Comparison of ENCODE assay signal across 21 mouse cellular contexts in genomic region chr3:58992122-58992521, GRCm38 (mm10). TPM values are rescaled to one million over a fixed set of nuclear protein-coding genes. Genes with fewer than 3 reads are reported as not detected.
DNase-seq lines count a peak whose midpoint lies in the region; ATAC-seq and TF ChIP-seq lines count a peak whose summit lies in the region.
"Had no signal": no experiment of that assay in that cellular context is flagged by ENCODE, and none has a peak within 500 bp of the region (broad histone marks: within the 10 kb centered on the region; RNA-seq: fewer than 3 reads in every experiment).

No protein-coding gene starts in this region.

- no peaks in the 10 kb centered on the region for H3K9me3 ChIP-seq in forebrain, embryonic 14.5 days (replicated peaks; ENCODE audit: control insufficient read depth, low read length)
- no peaks in the 10 kb centered on the region for H3K9me3 ChIP-seq in forebrain, embryonic 10.5 days
- H3K9me3 ChIP-seq in hindbrain, postnatal 0 days (ENCODE audit: low read length), result no peaks in the 10 kb centered on the region
- H3K9me3 ChIP-seq in hindbrain, embryonic 10.5 days, result no peaks in the 10 kb centered on the region
- no peaks in the 10 kb centered on the region for H3K9me3 ChIP-seq in midbrain, embryonic 15.5 days
- H3K9me3 ChIP-seq: heart, embryonic 15.5 days; intestine, embryonic 15.5 days had no signal

- H3K9ac ChIP-seq in forebrain, embryonic 14.5 days (ENCODE audit: low read length), result no peak overlapping the region
- H3K9ac ChIP-seq in hindbrain, postnatal 0 days (replicated peaks; ENCODE audit: low read length), result no peak overlapping the region
- H3K9ac ChIP-seq in midbrain, embryonic 15.5 days, result no peak overlapping the region
- H3K9ac ChIP-seq: heart, embryonic 15.5 days; intestine, embryonic 15.5 days had no signal

- H3K4me1 ChIP-seq in forebrain, embryonic 14.5 days (ENCODE audit: control insufficient read depth, insufficient read depth, low read length), result no peaks in the 10 kb centered on the region
- 0 out of 2 replicates have a peak, but pooled peaks cover 4% of the 10 kb centered on the region for H3K4me1 ChIP-seq in forebrain, embryonic 10.5 days
- no peaks in the 10 kb centered on the region for H3K4me1 ChIP-seq in hindbrain, postnatal 0 days (ENCODE audit: insufficient read depth, low read length)
- H3K4me1 ChIP-seq in hindbrain, embryonic 10.5 days (replicated peaks), result peaks cover 8% of the 10 kb centered on the region; the same call in 1 of the 2 replicates
- no peaks in the 10 kb centered on the region; the same call in 1 of the 2 replicates for H3K4me1 ChIP-seq in midbrain, embryonic 15.5 days
- H3K4me1 ChIP-seq: heart, embryonic 15.5 days; intestine, embryonic 15.5 days had no signal

- no peaks in the 10 kb centered on the region for H3K36me3 ChIP-seq in forebrain, embryonic 14.5 days (ENCODE audit: control insufficient read depth, insufficient read depth, low read length)
- H3K36me3 ChIP-seq in forebrain, embryonic 10.5 days (replicated peaks), result no peaks in the 10 kb centered on the region
- H3K36me3 ChIP-seq in hindbrain, postnatal 0 days (ENCODE audit: insufficient read depth, low read length), result no peaks in the 10 kb centered on the region
- no peaks in the 10 kb centered on the region for H3K36me3 ChIP-seq in hindbrain, embryonic 10.5 days
- no peaks in the 10 kb centered on the region for H3K36me3 ChIP-seq in midbrain, embryonic 15.5 days (replicated peaks)
- H3K36me3 ChIP-seq: heart, embryonic 15.5 days; intestine, embryonic 15.5 days had no signal

- H3K27ac ChIP-seq in forebrain, embryonic 14.5 days (ENCODE audit: low read depth, low read length), result no peak overlapping the region
- no peak overlapping the region for H3K27ac ChIP-seq in forebrain, embryonic 10.5 days
- no peak overlapping the region for H3K27ac ChIP-seq in hindbrain, postnatal 0 days
- no peak overlapping the region for H3K27ac ChIP-seq in hindbrain, embryonic 10.5 days
- H3K27ac ChIP-seq in midbrain, embryonic 15.5 days, result no peak overlapping the region
- H3K27ac ChIP-seq: gastrocnemius, adult 2 months; heart, embryonic 15.5 days; intestine, embryonic 15.5 days; layer of hippocampus, adult 2 months; macrophage; stomach, postnatal 0 days had no signal

- ATAC-seq in forebrain, embryonic 14.5 days, result no peak
- ATAC-seq in hindbrain, postnatal 0 days, result peak; percentile 55; the same call in 1 of the 2 replicates
- ATAC-seq in midbrain, embryonic 15.5 days (replicated peaks), result peak; percentile 60; the same call in 1 of the 2 replicates
- ATAC-seq: intestine, embryonic 15.5 days had no signal

- no peak for TF ChIP-seq CTCF in hindbrain, postnatal 0 days (IDR thresholded peaks at IDR 0.05; ENCODE audit: low read depth)

- no peak overlapping the region for H3K4me2 ChIP-seq in forebrain, embryonic 14.5 days (ENCODE audit: low read length)
- H3K4me2 ChIP-seq in hindbrain, postnatal 0 days (ENCODE audit: low read depth, low read length), result no peak overlapping the region
- no peak overlapping the region for H3K4me2 ChIP-seq in midbrain, embryonic 15.5 days
- H3K4me2 ChIP-seq: heart, embryonic 15.5 days; intestine, embryonic 15.5 days had no signal

- H3K4me3 ChIP-seq in forebrain, embryonic 14.5 days (ENCODE audit: low read depth, low read length), result no peak overlapping the region
- H3K4me3 ChIP-seq in forebrain, embryonic 10.5 days, result no peak overlapping the region
- no peak overlapping the region for H3K4me3 ChIP-seq in hindbrain, postnatal 0 days (ENCODE audit: low read length)
- no peak overlapping the region for H3K4me3 ChIP-seq in hindbrain, embryonic 10.5 days
- no peak overlapping the region for H3K4me3 ChIP-seq in midbrain, embryonic 15.5 days
- H3K4me3 ChIP-seq: erythroblast, embryonic 14.5 days; gastrocnemius, adult 2 months; heart, embryonic 15.5 days; intestine, embryonic 15.5 days; layer of hippocampus, adult 2 months had no signal

- no peaks in the 10 kb centered on the region for H3K27me3 ChIP-seq in forebrain, embryonic 14.5 days (replicated peaks; ENCODE audit: control insufficient read depth, insufficient read depth, low read length)
- H3K27me3 ChIP-seq in forebrain, embryonic 10.5 days (ENCODE audit: poor library complexity, severe bottlenecking), result peaks cover 9% of the 10 kb centered on the region
- H3K27me3 ChIP-seq in hindbrain, postnatal 0 days (ENCODE audit: insufficient read depth, low read length), result no peaks in the 10 kb centered on the region
- H3K27me3 ChIP-seq in hindbrain, embryonic 10.5 days (ENCODE audit: insufficient read depth, poor library complexity, severe bottlenecking), result peaks cover 10% of the 10 kb centered on the region; the same call in 1 of the 2 replicates
- H3K27me3 ChIP-seq in midbrain, embryonic 15.5 days (replicated peaks), result no peaks in the 10 kb centered on the region
- H3K27me3 ChIP-seq: heart, embryonic 15.5 days; intestine, embryonic 15.5 days had no signal

- peak; percentile 14 for DNase-seq in forebrain, embryonic 14.5 days (ENCODE audit: low spot score)
- no peak for DNase-seq in forebrain, embryonic 10.5 days (ENCODE audit: extremely low spot score, low spot score)
- peak; percentile 45 for DNase-seq in hindbrain, postnatal 0 days (ENCODE audit: low spot score)
- DNase-seq in hindbrain, embryonic 10.5 days (ENCODE audit: low spot score), result no peak
- no peak for DNase-seq in thymus, postnatal 10 days (ENCODE audit: low spot score in 2 of 2)
- no peak for DNase-seq in spleen, postnatal 10 days (ENCODE audit: low spot score in 2 of 2)
- DNase-seq: adrenal gland, postnatal 36 days; cerebellum, adult 11 months; cerebellum, adult 9-11 months; gastrocnemius, adult 2 months; heart, postnatal 4 days; kidney, adult 9 months; kidney, postnatal 25 days; layer of hippocampus, postnatal 36 days had no signal

RNA-seq across cellular contexts. Expression of gene Med12l, which starts 13.5 kb away (rescaled TPM):
- polyA plus RNA-seq in forebrain, embryonic 14.5 days (2014; fragmentation: Nextera tagmentation; extraction: Ambion mirVana), result 2.3 and 4.6 TPM in 2 replicates
- 2.9 and 3.1 TPM in 2 replicates for polyA plus RNA-seq in forebrain, embryonic 10.5 days (2016; fragmentation: Nextera tagmentation; extraction: Ambion mirVana)
- total RNA-seq in hindbrain, postnatal 0 days (2014; rRNA removed), result 14.5 and 20.5 TPM in 2 replicates
- polyA plus RNA-seq in hindbrain, postnatal 0 days (2015; fragmentation: Nextera tagmentation; extraction: Ambion mirVana), result 3.3 and 4.1 TPM in 2 replicates
- 3.1 and 3.9 TPM in 2 replicates for polyA plus RNA-seq in hindbrain, embryonic 10.5 days (2016; fragmentation: Nextera tagmentation; extraction: Ambion mirVana)
- polyA plus RNA-seq in midbrain, embryonic 15.5 days (2015; fragmentation: Nextera tagmentation; extraction: Ambion mirVana), result 4.5 TPM in 2 replicates
- polyA plus RNA-seq: erythroblast, embryonic 14.5 days had no signal

Comparison
In these comparisons a context has a peak if more than half of its experiments do, and no peak if none do; other contexts are left out.
1. DNase-seq: peak in forebrain, embryonic 14.5 days (single experiment) and hindbrain, postnatal 0 days (single experiment); none in forebrain, embryonic 10.5 days (single experiment), hindbrain, embryonic 10.5 days (single experiment), thymus, postnatal 10 days (0 of 2) and spleen, postnatal 10 days (0 of 2).